Mouse (Mus musculus): Measurements from ENCODE around the gene Wdr45. TPM values are rescaled to one million over a fixed set of nuclear protein-coding genes. Genes with fewer than 3 reads are reported as not detected.
"Not testable (repeated sequence)": the region's sequence is repeated elsewhere in the genome, so short reads cannot be mapped to it uniquely, and the experiment has no call there.

Gene Wdr45
- total RNA-seq (2021): 10 to 100 TPM; 56.6 to 65.1 TPM

GRCm38 (mm10) chrX:7714135-7714899 is at the start of gene Wdr45:
TSS of gene Wdr45 (plus strand) at chrX:7714333.
- DNase-seq: peak; percentile 88 to 91

- DNase-seq: no peak
Observed at GRCm38 (mm10) chrX:7664791-7665190, 49.3 kb upstream of the Wdr45 start.

- DNase-seq: no peak
Observed at GRCm38 (mm10) chrX:7665739-7666502, 48.2 kb upstream of the Wdr45 start.

GRCm38 (mm10) chrX:7670390-7670881 is 43.7 kb upstream of the Wdr45 start:
- DNase-seq: no peak

- no peak for DNase-seq
Observed at GRCm38 (mm10) chrX:7670921-7671623, 43.1 kb upstream of the Wdr45 start, which contains the start of gene Plp2. TSS of gene Plp2 (minus strand) at chrX:7671390.

GRCm38 (mm10) chrX:7672739-7673138 is 41.4 kb upstream of the Wdr45 start:
- DNase-seq: no peak

GRCm38 (mm10) chrX:7673578-7674281 is 40.4 kb upstream of the Wdr45 start:
- DNase-seq: no peak

- no peak for DNase-seq
Observed at GRCm38 (mm10) chrX:7674284-7675000, 39.7 kb upstream of the Wdr45 start.

- no peak for DNase-seq
Observed at GRCm38 (mm10) chrX:7675001-7675380, 39.1 kb upstream of the Wdr45 start.

GRCm38 (mm10) chrX:7678986-7679385 is 35.1 kb upstream of the Wdr45 start:
- DNase-seq: no peak

GRCm38 (mm10) chrX:7679405-7680056 is 34.6 kb upstream of the Wdr45 start:
- DNase-seq: peak; percentile 80 to 82

GRCm38 (mm10) chrX:7680057-7680412 is 34.1 kb upstream of the Wdr45 start:
- no peak for DNase-seq

GRCm38 (mm10) chrX:7680864-7681263 is 33.3 kb upstream of the Wdr45 start, which contains the start of gene Magix:
TSS of gene Magix (minus strand) at chrX:7681251.
- DNase-seq: no peak

- DNase-seq: no peak
Observed at GRCm38 (mm10) chrX:7688321-7688720, 25.8 kb upstream of the Wdr45 start.

GRCm38 (mm10) chrX:7690486-7690885 is 23.6 kb upstream of the Wdr45 start:
- DNase-seq: no peak

GRCm38 (mm10) chrX:7692862-7693261 is 21.3 kb upstream of the Wdr45 start:
- DNase-seq: no peak

- no peak for DNase-seq
Observed at GRCm38 (mm10) chrX:7696520-7696919, 17.6 kb upstream of the Wdr45 start.

- peak; percentile 78 to 79 for DNase-seq
Observed at GRCm38 (mm10) chrX:7696954-7697381, 17.2 kb upstream of the Wdr45 start, which contains the start of gene Gpkow. TSS of gene Gpkow (plus strand) at chrX:7697131.

- not testable (repeated sequence) for DNase-seq
Observed at GRCm38 (mm10) chrX:7713764-7714134, 384 bp upstream of the Wdr45 start.

- not testable (repeated sequence) for DNase-seq
Observed at GRCm38 (mm10) chrX:7716058-7716457, 1.9 kb downstream of the Wdr45 start.

All from layer of hippocampus, postnatal 36 days (tissue).